Mouse (Mus musculus) stomach, postnatal 0 days (tissue): ENCODE results near the gene Tuba4a. TPM values are rescaled to one million over a fixed set of nuclear protein-coding genes. Genes with fewer than 3 reads are reported as not detected.

Experiments
- ATAC-seq: fragments of 200-750 bp; cut with Nextera tagmentation; 2 replicates; pipeline ENCODE4 v1.8.0; 2017; ENCODE audit not compliant: low FRiP score, low TSS enrichment
- DNase-seq: peaks from one replicate; pipeline ENCODE4 v3.0.0-alpha.2; 2016; ENCODE audit warnings: low spot score
- H3K27ac ChIP-seq: fragments of 300-500 bp; sonication (generic); replicated peaks from 2 replicates; pipeline ENCODE4 v1.5.1; 2014; ENCODE audit warnings: mild to moderate bottlenecking, control low read depth
- H3K27me3 ChIP-seq: fragments of 300-500 bp; sonication (generic); 2 replicates; pipeline ENCODE4 v1.6.1; 2014; ENCODE audit warnings: low read length; ENCODE audit not compliant: control insufficient read depth, insufficient read depth
- H3K36me3 ChIP-seq: fragments of 300-500 bp; sonication (generic); 2 replicates; pipeline ENCODE4 v1.6.1; 2014; ENCODE audit warnings: low read length, mixed read lengths; ENCODE audit not compliant: control insufficient read depth, insufficient read depth
- H3K4me1 ChIP-seq: fragments of 300-500 bp; sonication (generic); replicated peaks from 2 replicates; pipeline ENCODE4 v1.6.1; 2014; ENCODE audit warnings: antibody characterized with exemption; ENCODE audit not compliant: control insufficient read depth, insufficient read depth
- H3K4me2 ChIP-seq: fragments of 300-500 bp; sonication (generic); replicated peaks from 2 replicates; pipeline ENCODE4 v1.6.1; 2014; ENCODE audit warnings: low read depth, mild to moderate bottlenecking, control low read depth, moderate library complexity
- H3K4me3 ChIP-seq: fragments of 300-500 bp; sonication (generic); 2 replicates; pipeline ENCODE4 v1.5.1; 2014; ENCODE audit warnings: low read depth, low read length, control low read depth
- H3K9ac ChIP-seq: fragments of 300-500 bp; sonication (generic); 2 replicates; pipeline ENCODE4 v1.6.1; 2014; ENCODE audit warnings: mild to moderate bottlenecking, low read length, control low read depth, mixed read lengths
- H3K9me3 ChIP-seq: fragments of 300-500 bp; sonication (generic); 2 replicates; pipeline ENCODE4 v1.6.1; 2016; ENCODE audit warnings: low read length; ENCODE audit not compliant: control insufficient read depth
- CTCF ChIP-seq: IDR thresholded peaks from 2 replicates; pipeline ENCODE4 v1.5.1; 2016; ENCODE audit warnings: antibody characterized with exemption, low read depth, mild to moderate bottlenecking, moderate library complexity
- EP300 ChIP-seq: optimal IDR thresholded peaks from 2 replicates; pipeline ENCODE3; 2016; ENCODE audit warnings: antibody characterized with exemption
- WGBS: fragments of 180-500 bp; shearing (Covaris S2); extraction: QIAGEN DNeasy Blood & Tissue Kit; methylation state at CpG from one replicate; pipeline ENCODE4 v1.1.7; 2014; 5-methylcytosine and 5-hydroxymethylcytosine counted together
- polyA plus RNA-seq: library from polyadenylated mRNA; unstranded; fragments of >200 nt; fragmentation: Nextera tagmentation; extraction: Ambion mirVana; gene quantifications from 2 replicates; pipeline ENCODE4 v1.2.1, GENCODE M21; 2015

The Tuba4a gene
- polyA plus RNA-seq, 1 experiment from 2014 or later: 314 TPM

- 74% methylated on average over 4 of the region's 4 CpGs for WGBS
- Histone ChIP-seq H3K27me3 (no peaks in the 10 kb centered on the region), H3K27ac (peak overlapping the region; percentile 70), H3K4me2 (no peak overlapping the region), H3K9ac (no peak overlapping the region), H3K4me3 (no peak overlapping the region), H3K36me3 (no peaks in the 10 kb centered on the region), H3K9me3 (no peaks in the 10 kb centered on the region), H3K4me1 (no peaks in the 10 kb centered on the region)
- TF ChIP-seq CTCF (no peak), EP300 (no peak)
- DNase-seq (no peak), ATAC-seq (no peak)
Observed at GRCm38 (mm10) chr1:75231224-75231623, 11.6 kb upstream of the Tuba4a start.

DNA sequence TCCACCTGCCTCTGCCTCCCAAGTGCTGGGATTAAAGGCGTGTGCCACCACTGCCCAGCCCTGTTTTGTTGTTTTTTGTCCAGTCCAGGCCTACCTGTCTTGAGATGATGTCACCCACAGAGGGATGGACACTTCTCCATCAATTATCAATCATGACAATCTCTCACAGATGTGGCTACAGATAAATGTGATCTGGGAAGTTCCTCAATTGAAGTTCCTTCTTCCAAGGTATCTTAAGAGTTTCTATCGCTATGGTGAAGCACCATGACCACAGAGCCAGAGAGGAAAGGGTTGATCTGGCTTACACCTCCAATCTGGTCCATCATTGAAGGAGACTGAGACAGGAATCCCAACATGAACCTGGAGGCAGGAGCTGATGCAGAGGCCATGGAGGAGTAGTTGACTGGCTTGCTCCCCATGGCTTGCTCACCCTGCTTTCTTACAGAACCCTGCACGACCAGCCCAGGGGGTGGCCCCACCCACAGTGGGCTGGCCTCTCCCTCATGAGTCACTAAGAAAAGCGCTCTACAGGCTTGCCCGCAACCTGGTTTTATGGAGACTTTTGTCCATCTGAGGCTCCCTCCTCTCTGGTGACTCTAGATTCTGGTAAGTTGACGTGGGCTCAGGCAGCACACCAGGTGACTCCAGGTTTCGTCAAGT is 10.8 kb upstream of the Tuba4a start:
- Histone ChIP-seq H3K4me3 (no peak overlapping the region), H3K27me3 (no peaks in the 10 kb centered on the region), H3K36me3 (no peaks in the 10 kb centered on the region), H3K27ac (peak overlapping the region; percentile 70), H3K9me3 (no peaks in the 10 kb centered on the region), H3K9ac (no peak overlapping the region), H3K4me1 (no peaks in the 10 kb centered on the region), H3K4me2 (no peak overlapping the region)
- 63% methylated on average over 7 of the region's 7 CpGs for WGBS
- TF ChIP-seq EP300: no peak
- no peak for TF ChIP-seq CTCF
- ATAC-seq: peak; percentile 78
- peak; percentile 66 for DNase-seq

- Histone ChIP-seq H3K27ac (no peak overlapping the region), H3K36me3 (no peaks in the 10 kb centered on the region), H3K9me3 (no peaks in the 10 kb centered on the region), H3K4me1 (no peaks in the 10 kb centered on the region), H3K27me3 (no peaks in the 10 kb centered on the region), H3K4me2 (no peak overlapping the region), H3K4me3 (no peak overlapping the region), H3K9ac (no peak overlapping the region)
- no peak for DNase-seq
- ATAC-seq: no peak
- WGBS: 58% methylated on average over 4 of the region's 4 CpGs
- TF ChIP-seq CTCF (no peak), EP300 (no peak)
Observed at GRCm38 (mm10) chr1:75229158-75229557, 9.5 kb upstream of the Tuba4a start.

DNA sequence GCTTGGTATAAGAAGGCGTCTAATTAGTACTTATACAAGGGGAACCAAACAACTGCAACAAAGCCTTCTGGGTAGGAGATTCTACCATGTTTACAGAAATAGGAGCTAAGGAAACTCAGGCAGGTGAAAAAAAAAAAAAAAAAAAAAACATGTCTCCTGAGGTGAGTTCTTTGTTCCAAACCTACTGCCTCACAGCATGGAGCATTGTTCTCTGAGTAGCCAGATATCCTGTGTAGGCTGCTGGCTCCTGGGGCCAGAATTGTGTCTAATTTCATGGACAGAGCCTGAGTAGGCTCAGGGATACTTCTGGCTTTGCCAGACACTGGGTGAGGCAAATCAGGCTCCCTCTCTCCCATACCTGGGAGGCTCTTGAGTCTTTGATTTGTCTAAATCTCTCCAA is 8.0 kb upstream of the Tuba4a start:
- WGBS: 73% methylated on average over 1 of the region's 1 CpGs
- Histone ChIP-seq H3K4me3 (no peak overlapping the region), H3K4me1 (no peaks in the 10 kb centered on the region), H3K27ac (no peak overlapping the region), H3K36me3 (no peaks in the 10 kb centered on the region), H3K4me2 (no peak overlapping the region), H3K9ac (no peak overlapping the region), H3K27me3 (no peaks in the 10 kb centered on the region), H3K9me3 (no peaks in the 10 kb centered on the region)
- no peak for DNase-seq
- no peak for ATAC-seq
- TF ChIP-seq EP300 (no peak), CTCF (no peak)

GRCm38 (mm10) chr1:75226138-75226537 is 6.5 kb upstream of the Tuba4a start:
- TF ChIP-seq CTCF (no peak), EP300 (no peak)
- Histone ChIP-seq H3K36me3 (no peaks in the 10 kb centered on the region), H3K9ac (no peak overlapping the region), H3K27me3 (no peaks in the 10 kb centered on the region), H3K27ac (no peak overlapping the region), H3K9me3 (no peaks in the 10 kb centered on the region), H3K4me1 (no peaks in the 10 kb centered on the region), H3K4me2 (no peak overlapping the region), H3K4me3 (no peak overlapping the region)
- 51% methylated on average over 2 of the region's 2 CpGs for WGBS
- ATAC-seq: no peak
- no peak for DNase-seq

DNA sequence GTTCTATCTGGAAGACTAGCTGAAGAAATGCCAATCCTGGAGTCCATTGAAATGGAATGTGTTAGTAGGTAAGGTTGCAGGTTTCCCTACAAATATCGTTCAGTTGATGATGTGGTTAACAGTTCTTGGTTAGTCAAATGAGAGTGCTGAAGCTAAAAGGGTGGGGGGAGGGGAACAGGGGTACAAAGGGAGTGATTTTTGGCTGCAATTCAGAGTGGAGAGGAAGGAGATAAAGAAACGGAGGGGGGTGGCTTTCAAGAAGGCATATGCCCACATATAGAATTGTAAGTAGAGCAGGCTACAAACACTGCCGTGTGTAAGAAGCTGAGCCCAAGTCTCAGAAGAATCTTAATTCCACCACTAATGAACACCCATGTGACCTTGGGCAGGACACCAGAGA is 5.8 kb upstream of the Tuba4a start:
- ATAC-seq (no peak), DNase-seq (no peak)
- no peak overlapping the region for H3K9ac ChIP-seq
- no peaks in the 10 kb centered on the region for H3K9me3 ChIP-seq
- H3K36me3 ChIP-seq: no peaks in the 10 kb centered on the region
- H3K4me3 ChIP-seq: no peak overlapping the region
- H3K4me1 ChIP-seq: no peaks in the 10 kb centered on the region
- no peak overlapping the region for H3K4me2 ChIP-seq
- no peak overlapping the region for H3K27ac ChIP-seq
- no peak for TF ChIP-seq EP300
- no peak for TF ChIP-seq CTCF
- 54% methylated on average over 3 of the region's 3 CpGs for WGBS
- H3K27me3 ChIP-seq: no peaks in the 10 kb centered on the region
